Mouse (Mus musculus) MEL (cell line): ENCODE measurements around the gene Cdh23. TPM values are rescaled to one million over a fixed set of nuclear protein-coding genes. Genes with fewer than 3 reads are reported as not detected.

Experiments
- DNase-seq: peaks from one replicate; pipeline ENCODE4 v3.0.0; 2011; ENCODE audit warnings: low read depth, low spot score
- H3K27ac ChIP-seq: 2 replicates; pipeline ENCODE4 v1.5.1; 2012; ENCODE audit warnings: low read depth, mild to moderate bottlenecking, control low read depth, low read length, moderate library complexity; ENCODE audit not compliant: control insufficient read depth
- H3K27me3 ChIP-seq, 2 experiments: fragments of 150-350 bp in 1 of 2; sonication (generic) in 1 of 2; 2 replicates each; pipeline ENCODE4 v1.6.1; 2012; ENCODE audit warnings: low read length in 2 of 2, mild to moderate bottlenecking in 2 of 2, improper control_type of control experiment in 1 of 2, moderate library complexity in 1 of 2; ENCODE audit not compliant: insufficient read depth in 2 of 2, control insufficient read depth in 1 of 2
- H3K36me3 ChIP-seq, 2 experiments: 2 replicates each; pipeline ENCODE4 v1.6.1; 2012 to 2014; ENCODE audit warnings: low read length in 2 of 2, improper control_type of control experiment in 1 of 2, inconsistent platforms in 1 of 2, mild to moderate bottlenecking in 1 of 2; ENCODE audit not compliant: insufficient read depth in 2 of 2, control insufficient read depth in 1 of 2
- H3K4me1 ChIP-seq, 2 experiments: fragments of 150-350 bp in 1 of 2; sonication (generic) in 1 of 2; 2 replicates each; pipeline ENCODE4 v1.6.1; 2012; ENCODE audit warnings: low read length in 2 of 2, improper control_type of control experiment in 1 of 2, mild to moderate bottlenecking in 1 of 2; ENCODE audit not compliant: insufficient read depth in 2 of 2, control insufficient read depth in 1 of 2
- H3K4me3 ChIP-seq, 2 experiments: fragments of 150-350 bp in 1 of 2; sonication (generic) in 1 of 2; 2 replicates each; pipeline ENCODE4 v1.5.1; 2012; ENCODE audit warnings: low read depth in 2 of 2, low read length in 2 of 2, mild to moderate bottlenecking in 2 of 2, moderate library complexity in 2 of 2, control low read depth in 1 of 2, improper control_type of control experiment in 1 of 2; ENCODE audit not compliant: control insufficient read depth in 1 of 2, insufficient read depth in 1 of 2
- H3K79me2 ChIP-seq: 2 replicates; pipeline ENCODE4 v1.6.1; 2012; ENCODE audit warnings: mild to moderate bottlenecking, low read length, moderate library complexity; ENCODE audit not compliant: control insufficient read depth, poor library complexity, insufficient read depth
- H3K9ac ChIP-seq: 2 replicates; pipeline ENCODE4 v1.6.1; 2012; ENCODE audit warnings: low read depth, mild to moderate bottlenecking, control low read depth, low read length, moderate library complexity; ENCODE audit not compliant: control insufficient read depth, poor library complexity, severe bottlenecking
- H3K9me3 ChIP-seq: fragments of 150-350 bp; sonication (generic); replicated peaks from 2 replicates; pipeline ENCODE4 v1.6.1; 2012; ENCODE audit warnings: mild to moderate bottlenecking, low read length, improper control_type of control experiment, moderate library complexity; ENCODE audit not compliant: insufficient read depth
- BHLHE40 ChIP-seq: IDR thresholded peaks from 2 replicates; pipeline ENCODE4 v1.6.1; 2012; ENCODE audit warnings: low read depth, mild to moderate bottlenecking, inconsistent platforms, low read length, improper control_type of control experiment, borderline replicate concordance
- ELF1 ChIP-seq: IDR thresholded peaks from 2 replicates; pipeline ENCODE4 v1.6.1; 2014; ENCODE audit warnings: low read depth, mild to moderate bottlenecking, inconsistent platforms, low read length, improper control_type of control experiment, moderate library complexity
- ETS1 ChIP-seq: IDR thresholded peaks from 2 replicates; pipeline ENCODE4 v1.6.1; 2012; ENCODE audit warnings: low read depth, mild to moderate bottlenecking, inconsistent platforms, low read length, improper control_type of control experiment, moderate library complexity
- JUND ChIP-seq: IDR thresholded peaks from 2 replicates; pipeline ENCODE4 v1.6.1; 2011; ENCODE audit warnings: low read depth, mild to moderate bottlenecking, improper control_type of control experiment, low read length
- KAT2A ChIP-seq: conservative IDR thresholded peaks from 2 replicates; pipeline ENCODE4 v1.6.1; 2012; ENCODE audit warnings: low read depth, low read length, improper control_type of control experiment, inconsistent platforms
- MAZ ChIP-seq: IDR thresholded peaks from 2 replicates; pipeline ENCODE4 v1.6.1; 2012; ENCODE audit warnings: low read depth, mild to moderate bottlenecking, inconsistent platforms, low read length, improper control_type of control experiment
- MEF2A ChIP-seq: IDR thresholded peaks from 2 replicates; pipeline ENCODE4 v1.6.1; 2014; ENCODE audit warnings: low read depth, mild to moderate bottlenecking, inconsistent platforms, low read length, improper control_type of control experiment; ENCODE audit not compliant: poor library complexity, insufficient replicate concordance, severe bottlenecking; ENCODE audit errors: extremely low read depth
- MXI1 ChIP-seq: IDR thresholded peaks from 2 replicates; pipeline ENCODE4 v1.6.1; 2011; ENCODE audit warnings: mild to moderate bottlenecking, low read depth, low read length, improper control_type of control experiment
- POLR2AphosphoS2 ChIP-seq: IDR thresholded peaks from 2 replicates; pipeline ENCODE4 v1.6.1; 2011; ENCODE audit warnings: low read length, improper control_type of control experiment
- POLR2AphosphoS5 ChIP-seq: IDR thresholded peaks from 2 replicates; pipeline ENCODE4 v1.6.1; 2012; ENCODE audit warnings: low read depth, borderline replicate concordance, mild to moderate bottlenecking, inconsistent platforms, low read length, moderate library complexity, mixed read lengths
- RAD21 ChIP-seq: IDR thresholded peaks from 2 replicates; pipeline ENCODE4 v1.6.1; 2011; ENCODE audit warnings: mild to moderate bottlenecking, low read depth, low read length, improper control_type of control experiment
- RCOR1 ChIP-seq: IDR thresholded peaks from 2 replicates; pipeline ENCODE4 v1.6.1; 2012; ENCODE audit warnings: low read depth, mild to moderate bottlenecking, inconsistent platforms, low read length, improper control_type of control experiment
- TAL1 ChIP-seq: IDR thresholded peaks from 2 replicates; pipeline ENCODE4 v1.6.1; 2012; ENCODE audit warnings: mild to moderate bottlenecking, inconsistent platforms, low read length, moderate library complexity, mixed read lengths
- TBP ChIP-seq: IDR thresholded peaks from 2 replicates; pipeline ENCODE4 v1.8.0; 2011; ENCODE audit warnings: low read depth, low read length, improper control_type of control experiment
- UBTF ChIP-seq: IDR thresholded peaks from 2 replicates; pipeline ENCODE4 v1.6.1; 2012; ENCODE audit warnings: low read depth, mild to moderate bottlenecking, inconsistent platforms, low read length, improper control_type of control experiment, moderate library complexity, borderline replicate concordance; ENCODE audit not compliant: insufficient read depth
- USF1 ChIP-seq: IDR thresholded peaks from 2 replicates; pipeline ENCODE4 v1.6.1; 2014; ENCODE audit warnings: low read depth, mild to moderate bottlenecking, inconsistent platforms, low read length, improper control_type of control experiment, moderate library complexity
- USF2 ChIP-seq, 2 experiments: IDR thresholded peaks; 2 replicates each; pipeline ENCODE4 v1.6.1; 2011 to 2012; ENCODE audit warnings: improper control_type of control experiment in 2 of 2, low read length in 2 of 2, borderline replicate concordance in 1 of 2, inconsistent platforms in 1 of 2, low read depth in 1 of 2, mild to moderate bottlenecking in 1 of 2; ENCODE audit not compliant: insufficient read depth in 1 of 2
- ZNF384 ChIP-seq: IDR thresholded peaks from 2 replicates; pipeline ENCODE4 v1.6.1; 2012; ENCODE audit warnings: low read depth, mild to moderate bottlenecking, inconsistent platforms, low read length, improper control_type of control experiment
- polyA plus RNA-seq, 2 experiments: library from polyadenylated mRNA; stranded (reverse) in 1 of 2; unstranded in 1 of 2; fragments of >175 nt in 1 of 2; fragments of >200 nt in 1 of 2; gene quantifications; 2 replicates each; pipeline versions ENCODE4 v1.2.1 to v1.2.4; 2012; ENCODE audit warnings: low replicate concordance in 2 of 2, low read depth in 1 of 2; ENCODE audit not compliant: insufficient read length in 2 of 2, insufficient read depth in 1 of 2, missing spikeins in 1 of 2
- total RNA-seq: library from RNA; depleted of rRNA; stranded (reverse); fragments of 300-350 nt; gene quantifications from 2 replicates; pipeline ENCODE4 v1.2.3, GENCODE M21; 2012

The Cdh23 gene
- total and polyA plus RNA-seq, 3 experiments, result 0.04 TPM; not detected in 2

DNA sequence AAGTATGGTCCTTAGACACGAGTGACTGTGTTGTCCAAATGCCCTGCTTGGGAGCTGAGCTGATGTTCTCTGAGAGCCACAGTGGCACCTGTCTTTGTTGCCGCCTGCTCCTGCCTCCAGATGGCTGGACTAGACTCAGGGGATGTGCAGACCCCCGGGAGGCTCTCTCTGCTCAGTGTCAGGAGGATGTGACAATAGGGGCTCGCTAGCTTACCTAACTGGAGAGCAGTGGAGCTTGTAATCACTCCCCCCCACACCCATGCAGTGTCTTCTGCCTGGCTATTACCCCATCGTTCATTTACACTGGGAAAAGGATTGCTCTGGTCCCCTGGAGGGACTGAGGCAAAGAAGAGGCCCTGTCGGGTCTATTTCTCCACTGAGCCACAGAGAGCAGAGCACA is 265.7 kb downstream of the Cdh23 start:
- TF ChIP-seq MXI1, result no peak
- no peak for TF ChIP-seq RAD21
- H3K9ac ChIP-seq, result no peak overlapping the region
- no peaks in the 10 kb centered on the region for H3K36me3 ChIP-seq
- no peaks in the 10 kb centered on the region for H3K4me1 ChIP-seq
- H3K9me3 ChIP-seq, result no peaks in the 10 kb centered on the region
- H3K27ac ChIP-seq, result no peak overlapping the region
- no peak overlapping the region for H3K4me3 ChIP-seq
- no peak for DNase-seq
- H3K79me2 ChIP-seq, result no peaks in the 10 kb centered on the region; the same call in 1 of the 2 replicates
- no peaks in the 10 kb centered on the region for H3K27me3 ChIP-seq

DNA sequence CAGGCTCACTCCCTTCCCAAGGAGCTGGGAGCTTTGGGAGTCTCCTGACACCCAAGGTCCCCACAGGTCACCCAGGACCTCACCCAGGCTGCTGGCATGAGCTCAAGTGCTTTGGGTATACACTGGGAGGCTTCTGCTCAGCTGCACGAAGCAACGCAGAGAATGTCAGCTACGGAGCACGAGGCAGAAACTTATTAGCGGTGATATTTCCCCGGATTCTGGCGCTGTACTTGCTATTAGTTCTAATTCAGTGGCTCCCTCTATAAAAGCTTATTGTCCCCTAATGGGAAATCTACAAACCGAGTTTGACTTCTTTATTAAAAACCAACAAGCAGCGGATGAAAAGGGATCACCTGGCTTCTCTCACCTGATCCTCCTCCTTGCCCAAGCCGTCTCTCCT is 266.3 kb downstream of the Cdh23 start:
- H3K4me1 ChIP-seq, result no peaks in the 10 kb centered on the region
- no peak for DNase-seq
- H3K4me3 ChIP-seq, result no peak overlapping the region
- H3K9ac ChIP-seq, result no peak overlapping the region
- no peaks in the 10 kb centered on the region for H3K9me3 ChIP-seq
- H3K36me3 ChIP-seq, result no peaks in the 10 kb centered on the region
- no peaks in the 10 kb centered on the region; the same call in 1 of the 2 replicates for H3K79me2 ChIP-seq
- H3K27ac ChIP-seq, result no peak overlapping the region
- no peaks in the 10 kb centered on the region for H3K27me3 ChIP-seq
- TF ChIP-seq MEF2A, result no peak
- no peak for TF ChIP-seq USF2 (IDR thresholded peaks at IDR 0.05; ENCODE audit: borderline replicate concordance in 1 of 2, insufficient read depth in 1 of 2, low read depth in 1 of 2, low read length in 2 of 2)
- TF ChIP-seq POLR2AphosphoS5, result no peak
- TF ChIP-seq MAZ, result no peak
- no peak for TF ChIP-seq ELF1
- TF ChIP-seq POLR2AphosphoS2, result no peak
- TF ChIP-seq ETS1, result no peak
- TF ChIP-seq BHLHE40, result no peak
- TF ChIP-seq KAT2A, result no peak
- TF ChIP-seq ZNF384, result no peak
- no peak for TF ChIP-seq TAL1
- no peak for TF ChIP-seq RAD21
- TF ChIP-seq RCOR1, result no peak
- no peak for TF ChIP-seq USF1
- no peak for TF ChIP-seq TBP
- no peak for TF ChIP-seq JUND
- TF ChIP-seq UBTF, result no peak
